Mouse (Mus musculus): Measurements from ENCODE around the gene Gucy2f. TPM values are rescaled to one million over a fixed set of nuclear protein-coding genes. Genes with fewer than 3 reads are reported as not detected.
"Not testable (repeated sequence)": the region's sequence is repeated elsewhere in the genome, so short reads cannot be mapped to it uniquely, and the experiment has no call there.

Gene Gucy2f
- not detected for polyA plus RNA-seq (2017; shearing (Covaris generic))

DNA sequence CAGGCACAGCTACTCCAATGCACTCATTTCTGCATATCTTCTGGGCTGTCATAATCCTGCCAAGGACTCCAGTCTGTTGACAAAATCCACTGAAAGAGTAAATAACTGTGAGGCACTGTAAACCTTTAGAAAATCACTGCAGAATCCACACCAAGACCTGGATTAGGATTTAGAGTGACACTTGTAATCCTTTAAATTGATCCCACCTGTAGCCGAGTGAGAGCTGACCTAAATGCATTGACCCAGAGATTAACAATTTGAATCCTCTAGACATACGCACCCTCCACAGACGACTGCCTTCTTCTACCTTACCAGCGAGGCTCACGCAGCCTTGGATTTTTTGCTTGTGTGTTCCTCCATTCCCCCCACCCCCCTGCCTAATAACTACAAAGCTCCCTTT lies at the start of gene Gucy2f:
TSS of gene Gucy2f (minus strand) at position 101 of the 400 bp plus-strand sequence.
- no peak for ATAC-seq

DNA sequence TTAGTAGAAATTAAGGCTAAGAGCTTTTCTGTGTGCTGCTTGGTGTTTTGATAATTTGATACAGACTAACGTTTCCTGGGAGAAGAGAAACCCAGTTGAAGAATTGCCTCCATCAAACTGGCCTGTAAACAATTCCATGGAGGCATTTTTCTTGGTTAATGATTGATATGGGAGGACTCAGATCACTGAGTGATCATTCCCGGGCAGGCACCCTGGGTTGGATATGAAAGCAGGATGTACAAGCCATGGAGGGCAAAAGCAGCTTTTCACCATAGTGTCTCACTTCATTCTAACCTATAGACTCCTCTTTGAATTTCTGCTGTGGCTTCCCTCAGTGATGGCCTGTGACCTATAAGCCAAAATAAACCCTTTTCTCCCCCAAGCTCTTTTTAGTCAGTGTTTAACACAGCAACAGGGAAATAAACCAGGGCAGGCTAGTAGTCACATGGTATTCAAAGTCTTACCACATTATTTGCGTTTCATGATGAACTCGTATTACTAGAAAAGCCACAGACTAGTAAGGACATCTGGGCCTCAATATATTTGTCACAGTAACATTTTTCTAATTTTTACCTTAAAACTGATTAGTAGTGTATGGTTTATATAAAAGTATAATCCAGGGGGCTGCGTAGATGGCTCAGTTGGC lies 49.1 kb upstream of the Gucy2f start:
- ATAC-seq: no peak

DNA sequence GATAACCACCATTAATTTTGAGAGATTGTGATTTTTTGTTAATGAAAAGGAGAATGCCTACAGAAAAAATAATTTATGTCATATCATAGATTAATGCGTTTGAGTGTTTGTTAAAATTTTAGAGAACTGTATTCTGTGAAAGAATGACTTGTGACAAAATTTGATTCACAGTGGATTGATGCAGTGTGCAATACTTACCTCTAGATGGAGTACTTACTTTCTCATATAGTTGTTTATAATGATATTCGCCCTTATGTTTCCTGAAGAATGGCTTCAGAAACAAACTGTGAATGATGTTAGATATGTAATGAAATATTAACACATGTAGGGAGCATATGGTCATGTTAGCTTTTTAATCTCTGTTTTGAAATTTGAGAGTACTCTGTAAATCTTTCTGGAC lies 40.4 kb upstream of the Gucy2f start:
- no peak for ATAC-seq

DNA sequence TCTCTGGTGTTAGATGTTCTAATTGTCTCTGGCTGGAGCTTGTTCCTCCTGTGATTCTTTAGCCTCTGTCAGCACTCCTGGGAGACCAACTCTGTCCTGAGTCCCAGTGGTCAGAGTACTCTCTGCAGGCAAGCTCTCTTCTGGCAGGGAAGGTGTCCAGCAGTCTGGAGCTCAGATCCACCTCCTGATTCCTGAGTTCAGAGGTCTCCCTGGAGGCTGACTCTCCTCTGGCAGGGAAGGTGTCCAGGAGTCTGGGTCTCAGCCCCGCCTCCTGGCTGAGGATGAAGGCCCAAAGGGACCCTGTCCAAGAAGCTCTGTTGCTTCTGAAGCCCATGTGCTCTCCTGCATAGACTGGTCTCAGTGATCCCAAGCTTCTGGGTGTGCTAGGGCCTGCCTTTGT lies 39.4 kb upstream of the Gucy2f start:
- ATAC-seq: not testable (repeated sequence)

DNA sequence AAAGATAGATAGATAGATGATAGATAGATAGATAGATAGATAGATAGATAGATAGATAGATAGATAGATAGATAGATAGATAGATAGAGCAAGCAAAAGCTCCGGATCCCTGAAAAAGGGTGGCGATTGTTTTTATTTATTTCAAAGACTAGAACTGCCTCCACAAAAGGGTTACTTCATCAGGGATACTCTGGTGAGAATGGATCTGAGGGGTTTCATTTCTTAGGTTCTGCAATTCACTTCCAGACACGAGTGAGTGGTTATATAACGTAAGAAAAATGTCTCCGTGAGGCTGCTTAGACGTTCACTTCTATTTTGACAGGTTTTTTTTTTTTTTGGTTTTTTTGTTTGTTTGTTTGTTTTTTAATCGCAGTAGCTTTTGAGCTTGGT lies 32.0 kb upstream of the Gucy2f start:
- no peak for ATAC-seq

DNA sequence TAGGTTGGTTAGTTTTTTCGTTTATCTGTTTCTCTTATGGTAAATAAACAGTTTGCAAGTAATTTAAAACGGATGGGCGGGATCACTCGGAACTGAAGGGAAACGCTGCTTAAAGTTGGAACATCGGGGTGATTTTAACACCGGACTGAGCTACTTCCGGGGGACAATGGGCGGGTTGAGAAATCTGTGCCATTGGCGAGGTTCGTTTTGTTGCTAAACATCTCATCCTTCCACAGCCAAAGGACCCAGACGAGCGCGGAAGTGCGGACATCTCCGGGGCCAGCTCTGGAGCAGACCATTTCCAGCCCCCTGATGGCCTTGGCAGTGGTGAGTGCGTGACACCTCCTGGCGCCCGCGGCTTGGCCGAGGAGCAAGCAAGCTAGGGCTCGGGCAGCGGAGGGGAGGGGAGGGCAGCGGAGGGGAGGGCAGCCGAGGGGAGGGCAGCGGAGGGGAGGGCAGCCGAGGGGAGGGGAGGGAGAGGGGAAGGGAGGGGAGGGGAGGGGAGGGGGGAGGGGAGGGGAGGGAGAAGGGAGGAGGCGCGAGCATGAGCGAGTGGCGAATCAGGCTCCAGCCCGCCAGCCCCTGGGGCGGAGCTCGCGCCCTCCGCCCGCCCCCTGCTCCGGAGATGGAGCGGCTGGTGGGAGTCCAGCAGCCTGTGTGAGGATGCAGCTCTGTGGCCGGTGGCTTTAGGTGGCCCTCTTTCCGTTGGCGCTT lies 31.5 kb upstream of the Gucy2f start:
- peak; percentile 77 for ATAC-seq

DNA sequence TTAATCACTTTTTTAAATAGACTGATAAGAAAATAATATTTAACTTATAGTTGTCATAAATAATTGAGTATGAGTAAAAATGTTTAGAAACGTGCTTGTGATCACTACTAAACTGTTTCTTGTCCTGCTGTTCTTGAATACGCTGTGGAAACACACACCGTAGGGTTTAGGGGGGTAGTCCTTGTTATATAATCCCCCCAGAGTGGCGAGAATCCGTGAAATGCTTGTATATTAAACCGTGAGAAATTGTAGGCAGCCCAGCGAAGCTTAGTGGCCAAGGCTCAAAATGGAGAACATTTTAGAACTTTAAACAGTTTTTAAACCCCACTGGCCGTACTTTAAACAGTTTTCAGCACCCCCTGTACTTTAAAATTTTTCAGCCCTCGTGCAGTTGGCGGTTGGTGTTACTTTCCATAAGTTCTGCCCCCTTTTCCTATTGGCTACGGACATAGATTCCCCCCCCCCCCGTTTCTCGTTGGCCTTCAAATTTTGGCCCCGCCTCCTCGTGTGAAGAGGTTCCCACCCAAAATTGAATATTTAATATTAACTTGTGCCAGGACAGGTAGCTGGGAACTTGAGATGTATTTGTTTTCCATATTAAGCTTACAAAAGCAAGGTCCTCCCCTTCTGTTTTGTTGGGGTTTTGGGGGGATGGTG lies 30.8 kb upstream of the Gucy2f start:
- ATAC-seq: peak; percentile 71

DNA sequence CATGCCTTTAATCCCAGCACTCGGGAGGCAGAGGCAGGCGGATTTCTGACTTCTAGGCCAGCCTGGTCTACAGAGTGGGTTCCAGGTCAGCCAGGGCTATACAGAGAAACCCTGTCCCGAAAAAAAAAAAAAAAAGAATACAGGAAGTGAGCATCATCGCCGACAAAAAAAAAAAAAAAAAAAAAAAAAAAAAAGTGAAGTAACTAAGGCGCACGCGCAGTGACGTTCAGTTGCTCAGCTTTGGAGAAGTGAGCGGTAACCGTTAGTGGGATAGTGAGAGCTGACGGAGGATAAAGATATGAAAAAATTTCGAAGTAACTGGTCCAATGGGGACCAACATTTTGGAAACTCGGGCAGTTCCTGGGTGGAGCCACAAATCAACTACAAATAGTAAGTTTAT lies 29.8 kb upstream of the Gucy2f start, which contains the start of gene Nxt2:
TSS of gene Nxt2 (plus strand) at position 229 of the 400 bp plus-strand sequence.
- ATAC-seq: no peak

DNA sequence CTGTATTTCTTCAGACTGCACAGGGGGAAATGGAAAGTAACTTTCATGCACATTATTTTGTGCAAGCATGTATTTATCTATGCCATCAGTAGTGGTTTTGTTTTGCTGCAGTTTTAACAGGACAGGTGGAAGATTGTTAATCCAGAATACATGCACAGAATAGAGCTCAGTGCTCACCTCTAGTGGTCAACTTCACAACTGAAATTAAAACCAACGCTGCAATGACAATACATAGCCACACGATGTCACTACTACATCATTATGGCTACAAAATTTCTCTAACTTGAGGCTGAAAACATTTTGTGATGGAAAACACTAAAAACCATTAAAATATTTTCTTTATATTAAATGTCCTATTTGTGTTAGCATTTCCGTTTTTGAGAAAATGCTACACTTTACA lies 3.6 kb upstream of the Gucy2f start:
- peak; percentile 80 for ATAC-seq

DNA sequence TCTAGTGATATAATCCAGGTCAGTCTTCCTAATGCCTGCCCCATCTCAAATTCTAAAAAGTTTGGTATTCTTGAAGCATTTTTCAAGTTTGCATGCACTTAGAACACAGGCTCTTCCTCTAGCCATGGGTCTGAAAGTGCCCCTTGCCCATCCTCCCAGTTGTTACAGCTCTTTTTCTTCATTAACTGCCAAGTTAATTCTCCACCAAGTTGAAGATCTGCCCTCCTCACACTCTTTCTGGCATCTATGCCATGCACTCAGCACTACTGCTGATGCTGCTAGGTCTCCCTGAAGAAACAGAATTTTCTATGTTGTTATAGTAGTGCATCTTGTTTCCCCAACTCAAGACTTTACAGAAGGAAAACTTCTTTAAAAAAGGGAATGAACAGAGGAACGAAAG lies 1.2 kb downstream of the Gucy2f start:
- ATAC-seq: no peak

DNA sequence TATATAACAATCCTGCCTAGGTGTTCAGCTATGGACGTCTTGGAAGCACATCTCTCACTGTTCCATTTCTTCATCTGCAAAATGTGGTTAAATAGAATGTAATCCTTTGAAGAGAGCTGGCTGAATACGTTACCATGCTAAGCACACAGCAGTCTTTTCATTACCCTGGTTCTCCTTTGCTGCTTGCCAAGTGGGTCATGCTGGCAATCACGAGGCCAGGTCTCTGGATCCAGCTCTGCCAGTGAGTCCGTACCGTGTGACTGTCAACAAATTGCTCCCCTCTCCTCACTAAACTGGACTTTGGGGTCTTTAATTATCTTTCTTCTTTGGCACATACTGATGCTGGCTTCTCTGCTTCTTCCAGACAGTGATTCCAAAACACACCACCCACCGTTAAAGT lies 2.3 kb downstream of the Gucy2f start:
- ATAC-seq: no peak

DNA sequence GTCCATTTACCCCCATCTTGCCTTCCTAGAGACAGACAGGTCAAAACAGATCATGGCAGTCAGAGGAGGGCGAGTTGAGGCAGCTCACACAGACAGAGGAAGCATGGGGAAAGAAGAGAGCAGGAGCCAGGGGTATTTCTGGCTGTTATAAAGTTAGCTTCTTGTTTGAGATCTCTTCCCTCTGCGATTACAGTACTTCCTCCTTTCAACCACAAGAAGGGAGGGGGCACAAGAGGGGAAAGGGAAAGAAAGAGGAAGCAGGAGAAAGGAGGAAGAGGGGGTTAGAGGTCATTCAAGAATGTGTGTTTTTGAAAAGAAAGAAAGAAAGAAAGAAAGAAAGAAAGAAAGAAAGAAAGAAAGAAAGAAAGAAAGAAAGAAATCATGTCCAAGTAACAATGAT lies 6.4 kb downstream of the Gucy2f start:
- ATAC-seq: no peak

DNA sequence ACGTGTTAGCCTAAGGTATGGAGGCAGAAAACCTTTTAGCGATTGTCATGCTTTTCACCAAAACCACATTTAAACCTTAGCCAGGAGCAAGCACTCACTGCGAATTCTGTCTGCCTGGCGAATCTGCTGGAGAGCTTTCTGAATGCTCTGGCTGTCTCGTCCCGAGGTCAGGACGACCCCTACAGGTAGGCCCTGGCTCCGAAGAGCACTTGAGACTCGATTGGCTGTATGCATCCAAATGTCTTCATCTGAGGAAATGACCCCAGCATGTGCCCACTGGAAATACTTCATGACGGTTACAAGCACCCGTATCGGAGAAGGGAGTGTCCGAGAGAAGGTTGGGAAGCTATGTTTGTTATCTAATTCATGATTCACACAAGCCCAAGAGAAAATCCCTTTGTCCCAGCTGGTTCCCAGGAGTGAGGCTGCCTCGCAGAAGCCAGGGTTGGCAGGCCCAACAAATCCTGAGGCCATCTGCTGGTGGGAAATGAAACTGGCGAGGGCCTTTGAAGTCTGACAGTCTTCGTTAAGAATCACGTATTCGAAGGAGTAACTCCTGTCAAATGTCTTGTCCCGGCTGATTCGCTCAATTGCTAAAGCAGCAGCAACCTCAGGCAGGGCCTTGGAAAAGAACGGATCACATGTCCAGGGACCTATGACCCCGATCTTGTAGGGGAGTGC lies 7.6 kb downstream of the Gucy2f start:
- ATAC-seq: no peak

DNA sequence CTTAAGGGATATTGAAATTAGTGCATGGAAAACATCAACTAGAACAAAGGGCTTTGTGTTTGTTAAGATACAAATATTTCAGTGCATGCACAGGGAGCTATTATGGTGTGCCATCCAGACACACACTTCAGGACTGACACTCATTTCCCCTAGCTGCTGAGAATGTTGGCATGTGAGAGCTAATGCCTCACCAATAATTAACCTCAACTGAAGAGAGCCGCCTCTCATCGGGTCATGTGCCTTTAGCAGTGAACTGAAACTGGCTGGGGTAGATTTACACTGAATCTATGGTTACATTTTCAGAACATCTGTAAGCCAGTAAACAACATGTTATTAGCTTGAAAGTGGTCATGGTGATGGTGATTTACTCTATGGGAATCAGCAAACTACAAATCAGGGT lies 14.7 kb downstream of the Gucy2f start:
- ATAC-seq: no peak

DNA sequence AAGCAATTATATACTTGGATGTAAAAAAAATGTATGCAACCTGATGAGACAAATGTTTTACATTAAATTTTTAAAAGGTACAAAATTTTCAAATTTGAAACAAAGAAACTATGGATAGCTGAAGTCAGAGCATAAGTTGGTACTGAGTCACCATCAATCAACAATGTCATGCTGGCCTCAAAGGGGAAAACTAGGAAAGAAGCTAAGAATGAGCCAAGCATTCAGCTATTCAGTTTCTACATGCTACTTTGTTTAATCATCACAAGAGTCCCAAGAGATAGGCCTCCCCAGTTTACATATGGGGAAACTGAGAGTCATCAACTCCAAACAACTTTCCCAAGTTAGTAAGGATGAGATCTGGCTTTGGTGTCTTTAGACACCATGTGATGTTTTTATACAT lies 19.8 kb downstream of the Gucy2f start:
- no peak for ATAC-seq

DNA sequence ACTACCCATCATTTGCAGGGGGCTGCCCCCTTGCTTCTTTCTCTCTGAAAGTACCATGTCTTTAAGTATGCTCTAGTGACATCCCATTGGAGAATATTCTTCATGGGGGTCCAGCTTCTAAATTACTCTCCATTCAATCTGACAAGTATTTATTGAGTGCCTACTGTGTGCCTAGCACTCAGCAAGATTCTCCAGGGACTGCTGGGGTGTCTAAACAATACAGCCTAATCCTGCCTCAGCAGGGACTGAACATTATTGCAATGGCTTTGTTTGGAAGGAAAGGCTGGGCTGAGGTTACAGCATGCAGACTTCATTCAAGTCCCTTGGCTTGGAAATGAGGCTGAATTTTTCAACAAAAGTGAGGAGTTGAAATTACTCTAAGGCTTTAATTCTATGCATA lies 81.0 kb downstream of the Gucy2f start:
- ATAC-seq: no peak

DNA sequence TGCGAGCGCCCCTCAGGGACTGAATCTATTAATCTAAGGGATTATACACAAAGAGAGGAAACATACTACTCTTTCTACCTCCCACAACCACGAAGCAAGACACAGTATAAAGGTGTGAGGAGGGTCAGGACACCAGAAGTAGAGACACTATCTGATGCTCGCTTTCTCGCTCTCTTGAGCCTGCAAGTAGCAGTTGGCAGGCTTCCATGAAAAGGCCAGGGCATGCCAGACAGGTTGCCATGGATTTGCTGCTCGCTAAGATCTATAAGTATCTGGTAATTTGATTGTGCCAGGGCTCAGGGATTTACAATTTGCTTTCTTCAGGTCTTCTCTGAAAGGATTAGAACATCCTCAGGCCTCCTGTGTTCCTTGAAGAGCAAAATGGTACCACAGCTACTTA lies 85.5 kb downstream of the Gucy2f start:
- ATAC-seq: no peak

DNA sequence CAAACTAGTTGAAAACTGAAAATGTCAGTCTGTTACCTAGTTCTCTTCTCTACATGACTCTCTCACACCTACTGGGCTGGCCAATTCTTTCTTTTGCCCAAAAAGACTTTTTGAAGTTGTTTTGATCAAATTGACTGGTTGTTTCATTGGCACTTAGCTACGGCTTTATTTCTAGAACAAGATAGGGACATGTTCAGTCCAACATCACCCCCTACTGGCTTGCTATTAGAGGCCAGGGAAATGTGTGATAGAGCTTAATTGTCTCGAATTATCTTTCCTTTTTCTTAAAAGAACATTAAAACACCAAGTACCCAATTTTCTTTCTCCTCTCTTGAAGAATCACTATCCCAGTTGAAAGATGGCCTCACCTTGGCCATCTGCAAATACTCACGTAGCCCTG lies 99.8 kb downstream of the Gucy2f start:
- ATAC-seq: no peak

DNA sequence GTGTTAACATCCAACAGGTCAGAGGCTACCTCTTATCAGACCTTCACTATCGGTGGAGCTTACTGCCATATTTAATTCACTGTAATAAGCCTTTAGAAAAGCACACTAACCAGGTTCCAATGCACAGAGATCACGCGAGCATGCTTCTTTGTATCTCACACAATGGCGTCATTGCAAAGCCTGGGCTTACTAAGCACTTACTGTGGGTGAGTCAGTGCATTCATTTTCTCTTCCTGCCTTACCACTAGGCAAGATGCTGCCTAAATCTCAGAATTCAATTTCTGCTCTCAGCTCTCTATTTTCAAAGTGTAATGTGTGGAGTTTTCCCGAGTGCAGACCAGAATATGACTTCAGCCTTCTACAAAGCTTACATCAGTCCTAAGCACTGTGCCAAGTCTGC lies 101.2 kb downstream of the Gucy2f start:
- no peak for ATAC-seq

DNA sequence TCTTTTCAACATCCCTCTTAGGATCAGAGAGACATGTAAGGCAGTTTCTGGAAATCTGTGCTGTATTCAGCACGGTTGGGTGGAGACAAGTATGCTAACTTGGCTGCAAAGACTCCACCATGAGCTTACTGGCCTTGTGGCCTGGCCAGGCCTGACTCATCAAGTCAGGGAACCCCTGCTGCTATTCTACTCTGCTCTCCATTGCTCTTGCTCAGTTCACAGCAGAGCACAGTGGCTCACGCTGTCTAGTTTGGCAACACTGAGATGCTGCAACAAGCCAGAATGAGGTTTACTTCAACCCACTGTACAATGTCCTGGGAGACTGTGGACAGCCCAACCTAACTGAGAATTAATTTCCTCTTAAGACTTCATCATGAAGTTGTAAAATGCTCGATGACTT lies 134.1 kb downstream of the Gucy2f start:
- ATAC-seq: no peak
